Mouse (Mus musculus) hindbrain, embryonic 15.5 days (tissue): ENCODE results near the gene Fibp. TPM values are rescaled to one million over a fixed set of nuclear protein-coding genes. Genes with fewer than 3 reads are reported as not detected.
A peak's percentile ranks its signal among the peaks of the same experiment; 100 is the strongest.
"Not testable (repeated sequence)": the region's sequence is repeated elsewhere in the genome, so short reads cannot be mapped to it uniquely, and the experiment has no call there.

ENCODE experiments used
- ATAC-seq: fragments of 200-750 bp; cut with Nextera tagmentation; 2 replicates; pipeline ENCODE4 v1.8.0; 2017; ENCODE audit warnings: low read depth, moderate number of reproducible peaks, moderate TSS enrichment; ENCODE audit not compliant: low FRiP score
- H3K27ac ChIP-seq: fragments of 300-500 bp; sonication (generic); replicated peaks from 2 replicates; pipeline ENCODE4 v1.5.1; 2015; ENCODE audit warnings: mild to moderate bottlenecking, inconsistent platforms
- H3K27me3 ChIP-seq: fragments of 300-500 bp; sonication (generic); 2 replicates; pipeline ENCODE4 v1.6.1; 2015; ENCODE audit warnings: control low read depth, inconsistent platforms
- H3K36me3 ChIP-seq: fragments of 300-500 bp; sonication (generic); 2 replicates; pipeline ENCODE4 v1.6.1; 2015; ENCODE audit warnings: control low read depth, inconsistent platforms
- H3K4me1 ChIP-seq: fragments of 300-500 bp; sonication (generic); replicated peaks from 2 replicates; pipeline ENCODE4 v1.6.1; 2015; ENCODE audit warnings: control low read depth, inconsistent platforms
- H3K4me2 ChIP-seq: fragments of 300-500 bp; sonication (generic); 2 replicates; pipeline ENCODE4 v1.6.1; 2015; ENCODE audit warnings: moderate library complexity, mild to moderate bottlenecking, inconsistent platforms
- H3K4me3 ChIP-seq: fragments of 300-500 bp; sonication (generic); 2 replicates; pipeline ENCODE4 v1.5.1; 2015; ENCODE audit warnings: mild to moderate bottlenecking, inconsistent platforms
- H3K9ac ChIP-seq: fragments of 300-500 bp; sonication (generic); 2 replicates; pipeline ENCODE4 v1.6.1; 2015; ENCODE audit warnings: inconsistent platforms
- H3K9me3 ChIP-seq: fragments of 300-500 bp; sonication (generic); 2 replicates; pipeline ENCODE4 v1.6.1; 2016; ENCODE audit warnings: control low read depth, inconsistent platforms
- WGBS: fragments of 180-500 bp; shearing (Covaris S2); methylation state at CpG from one replicate; pipeline ENCODE4 v1.1.7; 2015; 5-methylcytosine and 5-hydroxymethylcytosine counted together
- polyA plus RNA-seq: library from polyadenylated mRNA; unstranded; fragments of >200 nt; fragmentation: Nextera tagmentation; extraction: Ambion mirVana; gene quantifications from 2 replicates; pipeline ENCODE4 v1.2.1, GENCODE M21; 2015

Fibp gene
- polyA plus RNA-seq, 1 experiment from 2014 or later: 160 TPM

DNA sequence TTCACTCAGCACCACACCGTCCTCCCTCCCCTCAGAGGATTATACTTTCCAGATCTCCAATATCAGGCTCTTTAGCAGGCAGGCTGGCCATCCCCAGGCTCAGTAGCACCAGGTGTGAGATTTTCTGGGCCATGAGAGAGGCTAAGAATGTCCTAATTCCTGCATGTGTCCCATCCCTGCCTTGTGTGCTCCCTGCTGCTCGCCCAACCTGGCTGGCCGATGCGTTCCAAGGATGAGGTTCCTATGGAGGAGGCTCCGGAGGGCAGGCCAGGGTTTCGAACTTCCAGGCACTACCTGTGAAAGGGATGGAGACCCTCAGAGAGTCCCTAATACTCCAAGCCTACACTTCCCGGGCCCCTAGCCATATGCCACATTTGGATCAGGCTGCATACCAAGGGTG, 25.4 kb downstream of the Fibp start:
- 88% methylated on average over 7 of the region's 7 CpGs for WGBS
- no peaks in the 10 kb centered on the region for H3K27me3 ChIP-seq
- H3K4me1 ChIP-seq: peaks cover 38% of the 10 kb centered on the region
- no peak for ATAC-seq
- no peak overlapping the region for H3K9ac ChIP-seq
- no peak overlapping the region for H3K27ac ChIP-seq
- H3K9me3 ChIP-seq: no peaks in the 10 kb centered on the region
- H3K4me3 ChIP-seq: no peak overlapping the region
- H3K4me2 ChIP-seq: no peak overlapping the region
- H3K36me3 ChIP-seq: peaks cover 34% of the 10 kb centered on the region

DNA sequence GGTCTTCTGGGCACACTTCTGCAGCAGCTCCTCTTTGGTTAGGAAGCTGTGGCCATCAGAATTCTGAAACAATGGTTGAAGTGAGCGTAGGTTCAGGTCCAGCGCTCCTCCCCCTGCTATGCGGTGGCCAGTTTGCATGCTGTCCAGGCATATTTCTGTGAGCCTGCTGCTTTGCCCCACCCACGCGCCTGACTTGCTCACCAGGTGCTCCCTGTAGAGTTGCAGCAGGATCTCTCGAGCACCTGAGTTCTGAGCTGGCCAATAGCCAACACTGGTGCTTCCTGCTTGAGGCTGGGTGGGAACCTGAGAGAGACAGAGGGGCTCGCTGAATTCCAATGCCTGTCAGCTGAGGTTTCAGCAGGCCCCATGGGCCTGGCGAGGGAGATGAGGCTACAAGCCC, 25.9 kb downstream of the Fibp start:
- peaks cover 32% of the 10 kb centered on the region for H3K36me3 ChIP-seq
- WGBS: 90% methylated on average over 8 of the region's 8 CpGs
- no peak overlapping the region for H3K4me2 ChIP-seq
- no peak overlapping the region for H3K9ac ChIP-seq
- H3K9me3 ChIP-seq: no peaks in the 10 kb centered on the region
- ATAC-seq: no peak
- H3K27ac ChIP-seq: no peak overlapping the region
- no peak overlapping the region for H3K4me3 ChIP-seq
- no peaks in the 10 kb centered on the region for H3K27me3 ChIP-seq
- peaks cover 38% of the 10 kb centered on the region for H3K4me1 ChIP-seq

DNA sequence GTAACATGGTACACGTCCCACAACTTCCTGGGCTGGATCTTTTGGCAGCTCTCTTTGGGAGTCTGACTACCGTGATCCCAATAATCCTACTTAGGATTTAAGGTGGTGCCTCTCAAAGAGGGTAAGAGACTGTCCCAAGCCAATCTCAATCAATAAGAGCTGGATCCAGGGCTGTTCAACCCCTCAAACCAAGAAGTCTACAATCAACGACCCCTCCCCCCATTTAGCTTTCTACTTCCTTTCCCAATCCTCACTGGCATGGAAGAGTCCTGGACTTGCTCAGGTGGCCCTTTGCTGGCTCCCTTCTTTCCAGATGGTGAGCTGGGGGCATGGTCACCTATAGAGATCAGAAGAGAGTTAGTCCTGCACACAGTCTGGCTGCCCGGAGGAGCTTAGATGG, 26.4 kb downstream of the Fibp start:
- Histone ChIP-seq H3K4me3 (peak overlapping the region; percentile 66; the same call in 1 of the 2 replicates), H3K9me3 (no peaks in the 10 kb centered on the region), H3K9ac (no peak overlapping the region; the same call in 1 of the 2 replicates), H3K4me1 (peaks cover 39% of the 10 kb centered on the region), H3K4me2 (peak overlapping the region; percentile 77), H3K36me3 (peaks cover 32% of the 10 kb centered on the region), H3K27me3 (no peaks in the 10 kb centered on the region), H3K27ac (no peak overlapping the region)
- ATAC-seq: no peak
- WGBS: 94% methylated on average over 4 of the region's 4 CpGs

DNA sequence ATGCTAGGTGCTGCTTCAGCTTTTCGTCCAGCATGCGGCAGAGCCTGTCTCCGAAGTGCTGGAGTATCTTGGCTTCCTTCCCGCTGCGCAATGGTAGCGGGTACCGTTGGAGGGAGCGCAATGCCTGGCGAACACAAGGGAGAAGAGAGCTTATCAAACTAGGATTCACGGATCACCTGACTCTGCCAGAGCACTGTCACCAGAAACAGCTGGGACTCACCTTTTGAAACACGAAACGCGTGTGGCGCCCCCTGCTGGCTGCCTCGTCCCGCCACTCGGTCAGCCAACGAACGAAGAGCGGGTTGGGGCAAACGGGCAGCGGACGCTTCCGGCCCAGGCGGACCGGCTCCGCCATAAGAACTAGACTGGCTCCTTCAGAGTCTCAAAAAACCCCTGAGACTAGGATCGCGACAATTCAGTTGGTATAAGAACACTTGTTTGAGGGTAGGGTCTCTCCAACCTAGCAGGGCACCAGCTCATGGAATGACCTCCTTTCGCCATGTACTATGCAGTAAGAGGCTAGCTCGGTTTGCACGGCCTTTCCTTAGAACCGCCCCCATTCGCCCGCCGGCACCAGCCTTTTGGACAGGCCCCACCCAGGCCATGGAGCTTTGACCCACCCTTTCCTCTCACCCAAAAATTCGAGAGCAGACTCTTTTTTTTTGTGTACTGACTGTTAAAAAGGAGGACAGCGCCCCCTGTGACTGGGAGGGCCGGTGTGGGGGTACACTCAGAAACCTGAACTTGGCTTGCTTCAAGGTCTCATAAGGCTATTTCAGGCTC, 27.5 kb downstream of the Fibp start, which contains the start of gene Mus81:
Mus81 (minus strand) TSS at position 635 of the 783 bp plus-strand sequence.
- Histone ChIP-seq H3K27ac (peak within 1 kb of the TSS; percentile 97), H3K4me1 (peaks cover 51% of the 10 kb centered on the region), H3K4me2 (peak within 1 kb of the TSS; percentile 77), H3K4me3 (peak within 1 kb of the TSS; percentile 66), H3K9me3 (no peaks in the 10 kb centered on the region), H3K9ac (peak within 1 kb of the TSS; percentile 54), H3K27me3 (no peaks in the 10 kb centered on the region), H3K36me3 (peaks cover 25% of the 10 kb centered on the region)
- peak; percentile 78 for ATAC-seq
- WGBS: under 1% methylated on average over 39 of the region's 39 CpGs

DNA sequence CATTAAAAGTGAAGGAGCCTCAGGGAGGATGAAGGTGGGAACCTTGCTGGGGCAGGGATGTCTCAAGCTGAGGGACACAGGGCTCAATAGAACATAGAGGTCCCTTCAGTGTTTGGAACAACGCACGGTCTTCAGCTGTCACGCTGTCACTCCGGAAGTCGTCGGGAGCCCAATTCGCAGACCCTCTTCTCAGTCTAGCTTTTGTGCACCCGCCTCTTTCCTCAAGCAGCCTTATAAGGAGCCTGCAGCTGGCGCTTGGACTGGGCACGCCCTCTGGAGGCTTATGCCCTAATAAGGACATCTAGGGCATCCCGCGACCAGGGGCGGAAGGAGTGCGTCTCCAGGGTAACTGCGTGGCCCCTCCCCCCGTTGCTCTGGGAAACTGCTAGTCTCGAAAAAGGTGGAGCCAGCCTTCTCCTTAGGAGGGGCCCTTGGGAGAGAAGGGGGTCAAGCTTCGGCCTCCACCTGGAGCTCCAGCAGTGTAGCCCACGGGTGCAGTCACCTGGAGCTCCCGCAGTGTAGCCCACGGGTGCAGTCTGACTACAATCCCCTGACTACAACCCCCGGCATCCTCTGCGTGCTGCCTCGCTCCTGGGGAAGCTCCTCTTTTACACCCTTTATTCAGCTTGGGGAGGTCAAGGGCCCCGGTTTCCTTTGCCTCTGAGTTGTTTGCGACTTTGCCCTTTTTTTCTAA, 28.6 kb downstream of the Fibp start:
- Histone ChIP-seq H3K4me3 (peak overlapping the region; percentile 66), H3K27me3 (no peaks in the 10 kb centered on the region), H3K9me3 (no peaks in the 10 kb centered on the region), H3K36me3 (peaks cover 28% of the 10 kb centered on the region), H3K27ac (peak overlapping the region; percentile 97), H3K4me2 (peak overlapping the region; percentile 77), H3K4me1 (peaks cover 55% of the 10 kb centered on the region), H3K9ac (peak overlapping the region; percentile 46)
- WGBS: under 1% methylated on average over 26 of the region's 26 CpGs
- ATAC-seq: peak; percentile 82

DNA sequence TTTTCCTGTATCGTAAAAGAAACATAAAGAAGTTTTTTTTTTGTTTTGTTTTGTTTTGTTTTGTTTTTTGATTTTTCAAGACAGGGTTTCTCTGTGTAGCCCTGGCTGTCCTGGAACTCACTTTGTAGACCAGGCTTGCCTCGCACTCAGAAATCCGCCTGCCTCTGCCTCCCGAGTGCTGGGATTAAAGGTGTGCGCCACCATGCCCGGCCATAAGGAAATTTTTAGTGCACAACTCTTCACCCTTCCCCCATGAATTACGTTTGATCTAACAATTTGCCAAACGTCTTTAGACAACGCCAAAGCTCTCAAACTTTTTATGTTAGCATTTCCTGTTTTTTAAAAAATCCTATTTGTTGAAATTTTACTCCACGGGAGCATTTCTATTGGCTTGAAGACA, 29.3 kb downstream of the Fibp start:
- not testable (repeated sequence) for H3K9ac ChIP-seq, ATAC-seq

DNA sequence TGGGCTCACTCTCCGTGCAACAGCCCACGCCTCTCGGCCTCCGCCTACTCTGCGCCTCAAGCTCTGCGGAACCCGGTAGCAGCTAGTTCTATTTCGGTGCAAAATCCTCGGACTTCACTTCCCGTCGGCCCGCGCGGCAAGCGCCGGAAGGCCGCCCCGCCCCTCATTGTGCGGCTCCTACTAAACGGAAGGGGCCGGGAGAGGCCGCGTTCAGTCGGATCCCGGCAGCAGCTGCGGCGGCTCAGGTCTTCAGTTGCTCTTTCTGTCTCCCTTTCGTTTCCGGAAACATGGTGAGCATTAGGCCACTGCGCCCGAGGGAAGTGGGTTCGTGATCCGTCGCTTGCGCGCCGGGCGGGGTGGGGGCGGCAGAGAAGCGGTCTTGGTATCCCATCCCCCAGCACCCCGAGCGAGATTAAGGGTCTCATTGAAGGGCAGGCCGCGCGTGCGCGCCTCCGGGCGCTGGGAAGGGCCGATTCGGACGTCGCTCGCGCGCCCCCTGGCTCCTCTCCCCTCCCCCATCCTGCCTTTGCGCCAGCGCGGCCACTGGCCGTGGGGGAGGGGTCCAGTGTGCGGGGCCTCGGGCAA, 30.0 kb downstream of the Fibp start, which contains the start of gene Cfl1:
Cfl1 (plus strand) TSS at position 143 of the 585 bp plus-strand sequence.
- peaks cover 55% of the 10 kb centered on the region for H3K4me1 ChIP-seq
- H3K36me3 ChIP-seq: peaks cover 33% of the 10 kb centered on the region
- H3K27me3 ChIP-seq: no peaks in the 10 kb centered on the region
- WGBS: under 1% methylated on average over 60 of the region's 62 CpGs
- ATAC-seq: peak; percentile 76
- H3K4me2 ChIP-seq: peak within 1 kb of the TSS; percentile 77
- H3K9me3 ChIP-seq: no peaks in the 10 kb centered on the region
- peak within 1 kb of the TSS; percentile 97 for H3K27ac ChIP-seq
- H3K9ac ChIP-seq: peak within 1 kb of the TSS; percentile 95
- peak within 1 kb of the TSS; percentile 90 for H3K4me3 ChIP-seq

More for the DNA sequence above, 29.3 kb downstream of the Fibp start:
- H3K4me2 ChIP-seq: peak overlapping the region; percentile 77
- H3K9me3 ChIP-seq, H3K27me3 ChIP-seq: not testable (repeated sequence)
- 57% methylated on average over 10 of the region's 10 CpGs for WGBS
- H3K27ac ChIP-seq: peak overlapping the region; percentile 97
- peaks cover 32% of the 10 kb centered on the region for H3K36me3 ChIP-seq
- H3K4me1 ChIP-seq: peaks cover 55% of the 10 kb centered on the region
- peak overlapping the region; percentile 90 for H3K4me3 ChIP-seq

DNA sequence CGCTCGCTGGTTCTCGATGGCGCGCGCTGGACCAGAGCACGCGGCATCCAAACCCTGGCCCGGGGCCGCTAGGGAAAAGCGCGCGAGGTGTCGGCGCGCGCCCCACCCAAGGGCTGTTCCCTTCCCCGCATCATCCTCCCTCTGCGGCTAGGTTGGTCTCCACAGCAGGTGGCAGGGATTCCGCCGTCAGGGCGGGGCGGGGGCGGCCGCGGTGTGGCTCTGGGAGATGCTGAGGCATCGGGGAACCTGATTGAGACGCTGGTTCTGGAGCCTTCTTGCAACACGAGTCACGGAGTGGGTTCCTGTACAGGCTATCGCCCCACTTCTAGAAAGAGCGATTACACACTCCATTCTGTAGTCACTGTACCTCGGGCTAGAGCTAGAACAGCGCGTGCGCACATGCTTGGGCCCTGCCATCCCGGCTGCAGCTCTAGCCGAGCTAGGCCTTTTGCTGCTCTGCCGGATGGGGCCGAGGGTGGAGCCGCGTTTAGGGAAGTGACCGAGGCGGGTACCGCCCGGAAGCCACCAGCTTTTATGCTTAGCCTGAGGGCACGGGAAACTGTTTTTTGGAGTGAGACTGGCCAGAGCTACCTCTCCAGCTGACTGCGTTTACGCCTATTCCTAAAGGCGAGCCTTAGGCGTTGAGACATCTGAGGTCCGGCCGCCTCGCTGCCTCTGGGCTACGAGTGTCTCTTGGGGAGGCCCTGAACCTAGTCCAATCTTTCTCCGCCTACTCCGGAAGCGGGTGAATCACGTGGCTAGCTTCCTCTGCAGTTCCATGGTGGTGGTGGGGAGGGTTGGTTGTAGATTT, 30.7 kb downstream of the Fibp start:
- peak overlapping the region; percentile 90 for H3K4me3 ChIP-seq
- peak overlapping the region; percentile 97 for H3K27ac ChIP-seq
- no peaks in the 10 kb centered on the region for H3K27me3 ChIP-seq
- H3K9ac ChIP-seq: peak overlapping the region; percentile 95
- under 1% methylated on average over 58 of the region's 59 CpGs for WGBS
- H3K4me1 ChIP-seq: peaks cover 52% of the 10 kb centered on the region
- peak overlapping the region; percentile 77 for H3K4me2 ChIP-seq
- peak; percentile 35 for ATAC-seq
- no peaks in the 10 kb centered on the region for H3K9me3 ChIP-seq
- peaks cover 35% of the 10 kb centered on the region for H3K36me3 ChIP-seq

DNA sequence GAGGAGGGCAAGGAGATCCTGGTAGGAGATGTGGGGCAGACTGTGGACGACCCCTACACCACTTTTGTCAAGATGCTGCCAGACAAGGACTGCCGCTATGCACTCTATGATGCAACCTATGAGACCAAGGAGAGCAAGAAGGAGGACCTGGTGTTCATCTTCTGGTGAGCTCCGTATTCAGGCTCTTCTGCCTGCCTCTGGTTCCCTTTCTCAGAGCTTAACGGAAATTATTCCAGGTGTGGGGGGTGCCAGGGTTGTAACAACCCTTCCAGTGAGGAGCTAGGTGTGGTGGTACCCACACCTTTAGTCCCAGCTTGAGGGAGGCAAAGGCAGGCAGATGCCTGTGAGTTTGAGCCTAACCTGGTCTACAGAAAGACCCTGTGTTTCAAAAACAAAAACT, 32.2 kb downstream of the Fibp start:
- H3K9ac ChIP-seq: no peak overlapping the region
- 87% methylated on average over 4 of the region's 4 CpGs for WGBS
- H3K4me3 ChIP-seq: peak overlapping the region; percentile 90; the same call in 1 of the 2 replicates
- H3K9me3 ChIP-seq: no peaks in the 10 kb centered on the region
- H3K27ac ChIP-seq: no peak overlapping the region
- H3K27me3 ChIP-seq: no peaks in the 10 kb centered on the region
- H3K4me1 ChIP-seq: peaks cover 36% of the 10 kb centered on the region
- H3K36me3 ChIP-seq: peaks cover 50% of the 10 kb centered on the region
- peak overlapping the region; percentile 77; the same call in 1 of the 2 replicates for H3K4me2 ChIP-seq
- no peak for ATAC-seq

DNA sequence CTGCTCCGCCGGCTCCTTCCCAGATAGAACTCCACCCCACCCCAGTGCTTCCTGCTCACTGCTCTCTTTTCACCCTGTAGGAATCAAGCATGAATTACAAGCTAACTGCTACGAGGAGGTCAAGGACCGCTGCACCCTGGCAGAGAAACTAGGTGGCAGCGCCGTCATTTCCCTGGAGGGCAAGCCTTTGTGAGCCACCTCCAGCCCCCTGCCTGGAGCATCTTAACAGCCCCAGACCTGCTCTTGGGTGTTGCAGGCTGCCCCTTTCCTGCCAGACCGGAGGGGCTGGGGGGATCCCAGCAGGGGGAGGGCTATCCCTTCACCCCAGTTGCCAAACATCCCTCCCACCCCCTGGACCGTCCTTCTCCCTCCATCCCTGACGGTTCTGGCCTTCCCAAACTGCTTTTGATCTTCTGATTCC, 32.9 kb downstream of the Fibp start:
- not testable (repeated sequence) for H3K4me2 ChIP-seq, H3K9ac ChIP-seq, H3K9me3 ChIP-seq, H3K27ac ChIP-seq, H3K27me3 ChIP-seq, ATAC-seq
- Histone ChIP-seq H3K36me3 (peaks cover 51% of the 10 kb centered on the region), H3K4me3 (0 out of 2 replicates have a peak overlapping the region, but pooled peaks have one; percentile 1), H3K4me1 (peaks cover 36% of the 10 kb centered on the region)
- 61% methylated on average over 9 of the region's 9 CpGs for WGBS

DNA sequence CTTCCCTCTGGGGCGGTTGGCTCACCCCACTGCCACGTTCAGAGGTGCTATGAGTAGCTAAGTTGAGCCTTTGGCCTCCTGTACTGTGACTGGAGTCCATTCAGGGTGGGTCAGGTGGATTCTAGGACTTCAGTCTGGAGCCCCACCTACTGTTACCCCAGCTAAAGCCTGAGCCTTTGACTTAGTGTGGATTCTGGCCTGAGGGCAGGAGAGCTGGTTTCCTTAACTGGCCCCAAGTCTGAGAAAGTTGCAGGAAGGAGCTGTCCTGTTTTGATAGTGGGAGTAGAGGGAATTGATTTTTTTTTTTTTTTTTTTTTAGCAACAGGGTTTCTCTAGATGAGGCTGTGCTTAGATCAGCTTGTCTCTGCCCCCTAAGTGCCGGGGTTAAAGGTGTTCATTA, 33.9 kb downstream of the Fibp start:
- 90% methylated on average over 3 of the region's 3 CpGs for WGBS
- Histone ChIP-seq H3K27me3 (no peaks in the 10 kb centered on the region), H3K4me2 (no peak overlapping the region), H3K4me3 (no peak overlapping the region), H3K36me3 (peaks cover 51% of the 10 kb centered on the region), H3K9ac (no peak overlapping the region), H3K27ac (no peak overlapping the region), H3K9me3 (no peaks in the 10 kb centered on the region), H3K4me1 (peaks cover 26% of the 10 kb centered on the region)
- ATAC-seq: no peak
